Mouse (Mus musculus): ENCODE measurements around the gene Agbl1. TPM values are rescaled to one million over a fixed set of nuclear protein-coding genes. Genes with fewer than 3 reads are reported as not detected.

Gene Agbl1
- total and polyA plus RNA-seq, 3 experiments = not detected

GRCm38 (mm10) chr7:77131950-77132349, 902.3 kb downstream of the Agbl1 start:
- no peak for TF ChIP-seq TAL1 (conservative IDR thresholded peaks at IDR 0.05; ENCODE audit: low read depth, low read length)
- no peak for TF ChIP-seq CTCF (IDR thresholded peaks at IDR 0.05; ENCODE audit: low read depth, low read length)
- TF ChIP-seq GATA2 (IDR thresholded peaks at IDR 0.05; ENCODE audit: borderline replicate concordance, low read depth, low read length) = no peak
- no peak for TF ChIP-seq GATA1 (IDR thresholded peaks at IDR 0.05; ENCODE audit: borderline replicate concordance, low read length)
- TF ChIP-seq POLR2AphosphoS5 (IDR thresholded peaks at IDR 0.05; ENCODE audit: insufficient replicate concordance, low read depth, low read length) = no peak
- Histone ChIP-seq H3K36me3 (replicated peaks) (no peaks in the 10 kb centered on the region), H3K9me3 (replicated peaks) (0 out of 2 replicates have a peak, but pooled peaks cover 6% of the 10 kb centered on the region), H3K4me3 (ENCODE audit: low read depth, low read length) (no peak overlapping the region), H3K4me1 (ENCODE audit: insufficient read depth, low read depth, low read length) (no peaks in the 10 kb centered on the region), H3K27me3 (ENCODE audit: insufficient read depth, low read length) (no peaks in the 10 kb centered on the region)
- DNase-seq (ENCODE audit: low spot score) (no peak), ATAC-seq (ENCODE audit: extremely low read depth, insufficient number of reproducible peaks, low FRiP score, poor library complexity, severe bottlenecking) (no peak)

- ATAC-seq (ENCODE audit: extremely low read depth, insufficient number of reproducible peaks, low FRiP score, poor library complexity, severe bottlenecking) (no peak), DNase-seq (ENCODE audit: low spot score) (no peak)
- Histone ChIP-seq H3K27me3 (ENCODE audit: insufficient read depth, low read length) (no peaks in the 10 kb centered on the region), H3K4me3 (ENCODE audit: low read depth, low read length) (no peak overlapping the region), H3K4me1 (ENCODE audit: insufficient read depth, low read depth, low read length) (no peaks in the 10 kb centered on the region), H3K36me3 (replicated peaks) (no peaks in the 10 kb centered on the region), H3K9me3 (replicated peaks) (0 out of 2 replicates have a peak, but pooled peaks cover 6% of the 10 kb centered on the region)
- TF ChIP-seq POLR2AphosphoS5 (IDR thresholded peaks at IDR 0.05; ENCODE audit: insufficient replicate concordance, low read depth, low read length) (no peak), TAL1 (conservative IDR thresholded peaks at IDR 0.05; ENCODE audit: low read depth, low read length) (no peak), GATA2 (IDR thresholded peaks at IDR 0.05; ENCODE audit: borderline replicate concordance, low read depth, low read length) (no peak), GATA1 (IDR thresholded peaks at IDR 0.05; ENCODE audit: borderline replicate concordance, low read length) (no peak), CTCF (IDR thresholded peaks at IDR 0.05; ENCODE audit: low read depth, low read length) (no peak)
These were observed 903.1 kb downstream of the Agbl1 start for GRCm38 (mm10) chr7:77132615-77133420.

GRCm38 (mm10) chr7:77134860-77135259, 905.2 kb downstream of the Agbl1 start:
- H3K9me3 ChIP-seq (replicated peaks) = 0 out of 2 replicates have a peak, but pooled peaks cover 4% of the 10 kb centered on the region
- no peak overlapping the region for H3K4me3 ChIP-seq (ENCODE audit: low read depth, low read length)
- no peak for DNase-seq (ENCODE audit: low spot score)
- no peaks in the 10 kb centered on the region for H3K27me3 ChIP-seq (ENCODE audit: insufficient read depth, low read length)
- no peak for TF ChIP-seq POLR2AphosphoS5 (IDR thresholded peaks at IDR 0.05; ENCODE audit: insufficient replicate concordance, low read depth, low read length)
- no peak for ATAC-seq (ENCODE audit: extremely low read depth, insufficient number of reproducible peaks, low FRiP score, poor library complexity, severe bottlenecking)
- no peaks in the 10 kb centered on the region for H3K36me3 ChIP-seq (replicated peaks)
- no peaks in the 10 kb centered on the region for H3K4me1 ChIP-seq (ENCODE audit: insufficient read depth, low read depth, low read length)

GRCm38 (mm10) chr7:77138707-77139106, 909.0 kb downstream of the Agbl1 start:
- DNase-seq (ENCODE audit: low spot score) (no peak), ATAC-seq (ENCODE audit: extremely low read depth, insufficient number of reproducible peaks, low FRiP score, poor library complexity, severe bottlenecking) (no peak)
- TF ChIP-seq GATA2 (IDR thresholded peaks at IDR 0.05; ENCODE audit: borderline replicate concordance, low read depth, low read length) (no peak), CTCF (IDR thresholded peaks at IDR 0.05; ENCODE audit: low read depth, low read length) (no peak), POLR2AphosphoS5 (IDR thresholded peaks at IDR 0.05; ENCODE audit: insufficient replicate concordance, low read depth, low read length) (no peak), TAL1 (conservative IDR thresholded peaks at IDR 0.05; ENCODE audit: low read depth, low read length) (no peak), GATA1 (IDR thresholded peaks at IDR 0.05; ENCODE audit: borderline replicate concordance, low read length) (no peak)
- H3K27me3 ChIP-seq (ENCODE audit: insufficient read depth, low read length) = no peaks in the 10 kb centered on the region
- H3K4me1 ChIP-seq (ENCODE audit: insufficient read depth, low read depth, low read length) = no peaks in the 10 kb centered on the region
- H3K36me3 ChIP-seq (replicated peaks) = no peaks in the 10 kb centered on the region
- no peak overlapping the region for H3K4me3 ChIP-seq (ENCODE audit: low read depth, low read length)
- no peaks in the 10 kb centered on the region for H3K9me3 ChIP-seq (replicated peaks)

GRCm38 (mm10) chr7:77147527-77147926, 917.8 kb downstream of the Agbl1 start:
- DNase-seq (ENCODE audit: low spot score) = no peak
- Histone ChIP-seq H3K9me3 (replicated peaks) (0 out of 2 replicates have a peak, but pooled peaks cover 4% of the 10 kb centered on the region), H3K4me1 (ENCODE audit: insufficient read depth, low read depth, low read length) (no peaks in the 10 kb centered on the region), H3K4me3 (ENCODE audit: low read depth, low read length) (no peak overlapping the region), H3K27me3 (ENCODE audit: insufficient read depth, low read length) (no peaks in the 10 kb centered on the region), H3K36me3 (replicated peaks) (no peaks in the 10 kb centered on the region)
- TF ChIP-seq POLR2AphosphoS5 (IDR thresholded peaks at IDR 0.05; ENCODE audit: insufficient replicate concordance, low read depth, low read length) (no peak), CTCF (IDR thresholded peaks at IDR 0.05; ENCODE audit: low read depth, low read length) (no peak), TAL1 (conservative IDR thresholded peaks at IDR 0.05; ENCODE audit: low read depth, low read length) (no peak), GATA1 (IDR thresholded peaks at IDR 0.05; ENCODE audit: borderline replicate concordance, low read length) (no peak), GATA2 (IDR thresholded peaks at IDR 0.05; ENCODE audit: borderline replicate concordance, low read depth, low read length) (no peak)
- no peak for ATAC-seq (ENCODE audit: extremely low read depth, insufficient number of reproducible peaks, low FRiP score, poor library complexity, severe bottlenecking)

GRCm38 (mm10) chr7:77148820-77149219, 919.1 kb downstream of the Agbl1 start:
- TF ChIP-seq GATA1 (IDR thresholded peaks at IDR 0.05; ENCODE audit: borderline replicate concordance, low read length) (no peak), TAL1 (conservative IDR thresholded peaks at IDR 0.05; ENCODE audit: low read depth, low read length) (no peak), CTCF (IDR thresholded peaks at IDR 0.05; ENCODE audit: low read depth, low read length) (no peak), POLR2AphosphoS5 (IDR thresholded peaks at IDR 0.05; ENCODE audit: insufficient replicate concordance, low read depth, low read length) (no peak), GATA2 (IDR thresholded peaks at IDR 0.05; ENCODE audit: borderline replicate concordance, low read depth, low read length) (no peak)
- no peaks in the 10 kb centered on the region for H3K27me3 ChIP-seq (ENCODE audit: insufficient read depth, low read length)
- H3K36me3 ChIP-seq (replicated peaks) = no peaks in the 10 kb centered on the region
- no peaks in the 10 kb centered on the region for H3K4me1 ChIP-seq (ENCODE audit: insufficient read depth, low read depth, low read length)
- no peak for ATAC-seq (ENCODE audit: extremely low read depth, insufficient number of reproducible peaks, low FRiP score, poor library complexity, severe bottlenecking)
- no peak for DNase-seq (ENCODE audit: low spot score)
- 0 out of 2 replicates have a peak, but pooled peaks cover 5% of the 10 kb centered on the region for H3K9me3 ChIP-seq (replicated peaks)
- no peak overlapping the region for H3K4me3 ChIP-seq (ENCODE audit: low read depth, low read length)

Measured in G1E (cell line).